ENCODE assay signal across 29 mouse cellular contexts in the genomic region with DNA sequence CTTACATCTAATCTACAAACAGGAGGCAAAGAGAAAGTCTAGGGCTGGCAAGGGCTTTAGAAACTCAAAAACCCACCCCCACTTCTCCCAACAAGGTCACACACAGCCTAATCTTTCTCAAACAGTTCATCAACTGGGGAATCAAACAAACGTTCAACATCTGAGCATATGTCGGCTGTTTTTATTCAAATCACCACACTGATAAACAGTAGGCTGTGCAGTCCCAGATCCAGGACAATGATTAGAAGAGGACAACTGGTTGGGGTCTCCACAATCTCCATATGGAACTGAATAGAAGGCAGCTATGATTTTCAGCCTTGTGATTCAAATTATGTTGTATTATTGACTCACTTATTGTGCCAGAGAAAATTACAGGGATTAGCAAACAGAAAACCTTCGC.
DNase-seq lines count a peak whose midpoint lies in the region; ATAC-seq and TF ChIP-seq lines count a peak whose summit lies in the region.
"Had no signal": no experiment of that assay in that cellular context is flagged by ENCODE, and none has a peak within 500 bp of the region (broad histone marks: within the 10 kb centered on the region; RNA-seq: fewer than 3 reads in every experiment).

No protein-coding gene starts in this region.

- WGBS in forebrain, embryonic 14.5 days, result 50% methylated on average over 3 of the region's 3 CpGs
- WGBS in forebrain, embryonic 11.5 days, result 70% methylated on average over 3 of the region's 3 CpGs
- 61% methylated on average over 3 of the region's 3 CpGs for WGBS in midbrain, embryonic 11.5 days
- 45% methylated on average over 3 of the region's 3 CpGs for WGBS in midbrain, embryonic 15.5 days

- H3K4me2 ChIP-seq in forebrain, embryonic 14.5 days (ENCODE audit: low read length), result no peak overlapping the region
- no peak overlapping the region for H3K4me2 ChIP-seq in forebrain, embryonic 11.5 days (ENCODE audit: low read depth, low read length, severe bottlenecking)
- no peak overlapping the region for H3K4me2 ChIP-seq in midbrain, embryonic 11.5 days
- H3K4me2 ChIP-seq in midbrain, embryonic 15.5 days, result no peak overlapping the region
- H3K4me2 ChIP-seq: embryonic facial prominence, embryonic 13.5 days; heart, embryonic 12.5 days; heart, embryonic 15.5 days; hindbrain, embryonic 13.5 days; intestine, embryonic 15.5 days had no signal

- H3K36me3 ChIP-seq in forebrain, embryonic 14.5 days (ENCODE audit: control insufficient read depth, insufficient read depth, low read length), result no peaks in the 10 kb centered on the region
- no peaks in the 10 kb centered on the region for H3K36me3 ChIP-seq in forebrain, embryonic 11.5 days (ENCODE audit: control insufficient read depth, insufficient read depth, low read length)
- H3K36me3 ChIP-seq in midbrain, embryonic 11.5 days (ENCODE audit: control insufficient read depth, insufficient read depth, low read length), result no peaks in the 10 kb centered on the region
- H3K36me3 ChIP-seq in midbrain, embryonic 15.5 days (replicated peaks), result no peaks in the 10 kb centered on the region
- H3K36me3 ChIP-seq: embryonic facial prominence, embryonic 10.5 days; embryonic facial prominence, embryonic 13.5 days; heart, embryonic 12.5 days; heart, embryonic 15.5 days; hindbrain, embryonic 10.5 days; hindbrain, embryonic 13.5 days; intestine, embryonic 15.5 days had no signal

- H3K9me3 ChIP-seq in forebrain, embryonic 14.5 days (replicated peaks; ENCODE audit: control insufficient read depth, low read length), result no peaks in the 10 kb centered on the region
- H3K9me3 ChIP-seq in forebrain, embryonic 11.5 days (ENCODE audit: control insufficient read depth, low read length), result no peaks in the 10 kb centered on the region
- no peaks in the 10 kb centered on the region for H3K9me3 ChIP-seq in midbrain, embryonic 11.5 days (ENCODE audit: control insufficient read depth, low read length)
- no peaks in the 10 kb centered on the region for H3K9me3 ChIP-seq in midbrain, embryonic 15.5 days
- H3K9me3 ChIP-seq: embryonic facial prominence, embryonic 10.5 days; embryonic facial prominence, embryonic 13.5 days; heart, embryonic 15.5 days; hindbrain, embryonic 10.5 days; hindbrain, embryonic 13.5 days; intestine, embryonic 15.5 days had no signal

- no peaks in the 10 kb centered on the region for H3K27me3 ChIP-seq in forebrain, embryonic 14.5 days (replicated peaks; ENCODE audit: control insufficient read depth, insufficient read depth, low read length)
- H3K27me3 ChIP-seq in forebrain, embryonic 11.5 days (ENCODE audit: control insufficient read depth, insufficient read depth, low read length), result no peaks in the 10 kb centered on the region
- H3K27me3 ChIP-seq in midbrain, embryonic 11.5 days (ENCODE audit: control insufficient read depth, insufficient read depth, low read length), result no peaks in the 10 kb centered on the region
- H3K27me3 ChIP-seq in midbrain, embryonic 15.5 days (replicated peaks), result no peaks in the 10 kb centered on the region
- H3K27me3 ChIP-seq: embryonic facial prominence, embryonic 13.5 days; heart, embryonic 12.5 days; heart, embryonic 15.5 days; hindbrain, embryonic 13.5 days; intestine, embryonic 15.5 days had no signal

- H3K4me1 ChIP-seq in forebrain, embryonic 14.5 days (ENCODE audit: control insufficient read depth, insufficient read depth, low read length), result no peaks in the 10 kb centered on the region
- H3K4me1 ChIP-seq in forebrain, embryonic 11.5 days (replicated peaks; ENCODE audit: control insufficient read depth, insufficient read depth, low read length), result no peaks in the 10 kb centered on the region
- no peaks in the 10 kb centered on the region; the same call in 1 of the 2 replicates for H3K4me1 ChIP-seq in midbrain, embryonic 11.5 days (ENCODE audit: control insufficient read depth, insufficient read depth, low read length)
- 0 out of 2 replicates have a peak, but pooled peaks cover 6% of the 10 kb centered on the region for H3K4me1 ChIP-seq in midbrain, embryonic 15.5 days
- H3K4me1 ChIP-seq: embryonic facial prominence, embryonic 10.5 days; embryonic facial prominence, embryonic 13.5 days; heart, embryonic 12.5 days; heart, embryonic 15.5 days; hindbrain, embryonic 10.5 days; hindbrain, embryonic 13.5 days; intestine, embryonic 15.5 days had no signal

- no peak overlapping the region for H3K27ac ChIP-seq in forebrain, embryonic 14.5 days (ENCODE audit: low read depth, low read length)
- H3K27ac ChIP-seq in forebrain, embryonic 11.5 days (ENCODE audit: low read depth, low read length), result no peak overlapping the region
- no peak overlapping the region for H3K27ac ChIP-seq in midbrain, embryonic 11.5 days (ENCODE audit: low read depth, low read length)
- H3K27ac ChIP-seq in midbrain, embryonic 15.5 days, result no peak overlapping the region
- H3K27ac ChIP-seq: embryonic facial prominence, embryonic 10.5 days; embryonic facial prominence, embryonic 13.5 days; gastrocnemius, adult 2 months; heart, embryonic 15.5 days; hindbrain, embryonic 10.5 days; hindbrain, embryonic 13.5 days; intestine, embryonic 15.5 days had no signal

- ATAC-seq in forebrain, embryonic 14.5 days, result peak; percentile 32
- no peak for ATAC-seq in forebrain, embryonic 11.5 days (replicated peaks; ENCODE audit: low FRiP score)
- ATAC-seq in midbrain, embryonic 11.5 days (ENCODE audit: low FRiP score), result peak; percentile 71
- no peak for ATAC-seq in midbrain, embryonic 15.5 days (replicated peaks)
- ATAC-seq: activated CD4-positive, CD25-positive, alpha-beta regulatory T cell, adult 4 months; hindbrain, embryonic 16.5 days; intestine, embryonic 15.5 days had no signal

- peak; percentile 15 for DNase-seq in adrenal gland, adult 2 months
- no peak for DNase-seq in adrenal gland, adult 18-20 months (ENCODE audit: low spot score in 2 of 2)
- peak; percentile 12 for DNase-seq in forebrain, embryonic 14.5 days (ENCODE audit: low spot score)
- DNase-seq in forebrain, embryonic 11.5 days (ENCODE audit: low spot score), result no peak
- DNase-seq in midbrain, embryonic 11.5 days (ENCODE audit: low spot score, missing footprints), result no peak
- DNase-seq in brain, embryonic 14.5 days (ENCODE audit: low read depth), result peak; percentile 45
- no peak for DNase-seq in kidney, postnatal 36 days
- DNase-seq: adrenal gland, postnatal 14 days; cerebellum, adult 11-12 months; cerebellum, adult 8-10 months; cerebellum, postnatal 10 days; cerebellum, postnatal 36 days; embryo, embryonic 11 days; gastrocnemius, adult 2 months; gastrocnemius, postnatal 25 days; heart, adult 18-20 months; heart, postnatal 10 days; heart, postnatal 36 days had no signal

- H3K9ac ChIP-seq in forebrain, embryonic 14.5 days (ENCODE audit: low read length), result no peak overlapping the region
- no peak overlapping the region for H3K9ac ChIP-seq in forebrain, embryonic 11.5 days (ENCODE audit: low read length)
- H3K9ac ChIP-seq in midbrain, embryonic 11.5 days (ENCODE audit: low read length), result no peak overlapping the region
- no peak overlapping the region for H3K9ac ChIP-seq in midbrain, embryonic 15.5 days
- H3K9ac ChIP-seq: embryonic facial prominence, embryonic 13.5 days; heart, embryonic 12.5 days; heart, embryonic 15.5 days; hindbrain, embryonic 13.5 days; intestine, embryonic 15.5 days had no signal

- H3K4me3 ChIP-seq in forebrain, embryonic 14.5 days (ENCODE audit: low read depth, low read length), result no peak overlapping the region
- H3K4me3 ChIP-seq in forebrain, embryonic 11.5 days (ENCODE audit: low read depth, low read length), result no peak overlapping the region
- no peak overlapping the region for H3K4me3 ChIP-seq in midbrain, embryonic 11.5 days (ENCODE audit: low read depth, low read length)
- H3K4me3 ChIP-seq in midbrain, embryonic 15.5 days, result no peak overlapping the region
- H3K4me3 ChIP-seq: embryonic facial prominence, embryonic 10.5 days; embryonic facial prominence, embryonic 13.5 days; erythroblast, embryonic 14.5 days; gastrocnemius, adult 2 months; heart, embryonic 12.5 days; heart, embryonic 15.5 days; hindbrain, embryonic 10.5 days; hindbrain, embryonic 13.5 days; intestine, embryonic 15.5 days had no signal

- no peak for TF ChIP-seq CTCF in brain, embryonic 14.5 days (IDR thresholded peaks at IDR 0.05; ENCODE audit: borderline replicate concordance, extremely low read depth, insufficient read depth, insufficient read length)

- TF ChIP-seq POLR2A in brain, embryonic 14.5 days (IDR thresholded peaks at IDR 0.05; ENCODE audit: borderline replicate concordance, extremely low read depth, insufficient read depth, insufficient read length, poor library complexity, severe bottlenecking), result no peak

Comparison
In these comparisons a context has a peak if more than half of its experiments do, and no peak if none do; other contexts are left out.
1. DNase-seq: peak in adrenal gland, adult 2 months (single experiment), forebrain, embryonic 14.5 days (single experiment) and brain, embryonic 14.5 days (single experiment); none in adrenal gland, adult 18-20 months (0 of 2), forebrain, embryonic 11.5 days (single experiment), midbrain, embryonic 11.5 days (single experiment) and kidney, postnatal 36 days (0 of 2).
2. ATAC-seq: peak in forebrain, embryonic 14.5 days (single experiment) and midbrain, embryonic 11.5 days (single experiment); none in forebrain, embryonic 11.5 days (single experiment) and midbrain, embryonic 15.5 days (single experiment).